Mouse (Mus musculus): ENCODE measurements around the gene Tfap2b.

DNA sequence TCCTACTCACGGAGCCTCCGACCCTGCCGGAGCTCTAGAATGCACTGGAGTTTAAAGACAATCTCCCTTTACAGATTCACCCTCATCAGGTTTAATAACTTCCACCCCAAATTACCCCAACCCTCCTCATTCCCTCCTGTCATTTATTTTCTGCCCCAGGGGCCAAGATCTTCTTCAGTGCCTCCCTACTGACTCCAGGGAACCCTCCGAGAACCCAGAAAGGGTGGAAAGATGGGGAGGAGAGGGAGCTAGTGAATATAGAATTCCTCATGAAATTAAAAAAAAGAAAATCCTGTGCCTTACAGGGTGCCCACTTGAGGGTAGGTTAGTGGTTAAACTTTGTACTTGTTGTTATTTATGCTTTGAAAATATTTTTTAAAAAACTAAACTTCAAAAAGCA lies 1.1 kb upstream of the Tfap2b start:
- no peak for TF ChIP-seq EP300 (IDR thresholded peaks at IDR 0.05; ENCODE audit: low read depth)
- TF ChIP-seq CTCF (IDR thresholded peaks at IDR 0.05; ENCODE audit: low read depth): no peak

Data from liver, postnatal 0 days (tissue).